Mouse (Mus musculus) CH12.LX (cell line): ENCODE data around the gene Itgad.

ENCODE experiments used
- CTCF ChIP-seq, 2 experiments: IDR thresholded peaks in 1 of 2; conservative IDR thresholded peaks in 1 of 2; 2 replicates each; pipeline ENCODE4 v1.5.1; 2011 to 2012; ENCODE audit warnings: low read depth in 2 of 2, low read length in 2 of 2, improper control_type of control experiment in 1 of 2, inconsistent platforms in 1 of 2, mild to moderate bottlenecking in 1 of 2, moderate library complexity in 1 of 2
- EP300 ChIP-seq: IDR thresholded peaks from 2 replicates; pipeline ENCODE4 v1.6.1; 2011; ENCODE audit warnings: low read length, improper control_type of control experiment
- POLR2A ChIP-seq: IDR thresholded peaks from 2 replicates; pipeline ENCODE4 v1.6.1; 2011; ENCODE audit warnings: low read depth, mild to moderate bottlenecking, improper control_type of control experiment, low read length
- SIN3A ChIP-seq: IDR thresholded peaks from 2 replicates; pipeline ENCODE4 v1.6.1; 2012; ENCODE audit warnings: low read length, improper control_type of control experiment, inconsistent platforms
- USF1 ChIP-seq: IDR thresholded peaks from 2 replicates; pipeline ENCODE4 v1.6.1; 2014; ENCODE audit warnings: low read depth, mild to moderate bottlenecking, inconsistent platforms, low read length, improper control_type of control experiment

- TF ChIP-seq EP300 (no peak), USF1 (no peak), POLR2A (no peak), SIN3A (no peak), CTCF (conservative IDR thresholded peaks at IDR 0.05 in 1 of 2, IDR thresholded peaks at IDR 0.05 in 1 of 2; ENCODE audit: low read depth in 2 of 2, low read length in 2 of 2) (no peak)
Observed at GRCm38 (mm10) chr7:128133596-128133995, 20.6 kb upstream of the Itgad start.
